ENCODE assay signal across 20 mouse cellular contexts in the genomic region with DNA sequence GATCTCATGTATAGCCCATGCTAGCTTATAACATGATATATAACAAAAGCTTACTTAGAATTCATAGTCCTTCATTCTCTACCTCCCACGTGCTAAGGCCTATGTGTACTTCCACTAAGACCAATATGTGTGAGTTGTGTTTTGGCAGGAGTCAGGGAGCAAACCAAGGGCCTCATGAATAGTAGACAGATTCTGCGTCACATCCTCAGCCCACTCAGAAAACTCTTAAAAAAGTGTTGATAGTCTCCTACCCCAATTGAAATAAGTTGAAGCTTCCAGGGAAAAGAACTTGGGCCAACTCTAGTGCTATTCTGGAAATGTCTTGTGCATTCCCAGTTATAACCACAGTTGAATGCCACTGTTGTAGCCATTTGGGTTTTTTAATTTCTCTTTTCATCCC. TPM values are rescaled to one million over a fixed set of nuclear protein-coding genes. Genes with fewer than 3 reads are reported as not detected.
"Had no signal": no experiment of that assay in that cellular context is flagged by ENCODE, and none has a peak within 500 bp of the region (broad histone marks: within the 10 kb centered on the region; RNA-seq: fewer than 3 reads in every experiment).

No protein-coding gene starts in this region.

- H3K4me3 ChIP-seq: midbrain, embryonic 10.5 days; midbrain, embryonic 13.5 days; midbrain, embryonic 15.5 days; myocyte; neural tube, embryonic 13.5 days; neural tube, embryonic 15.5 days had no signal

- H3K27ac ChIP-seq: midbrain, embryonic 10.5 days; midbrain, embryonic 13.5 days; midbrain, embryonic 15.5 days; neural tube, embryonic 13.5 days; neural tube, embryonic 15.5 days had no signal

- ATAC-seq: liver, postnatal 0 days; midbrain, embryonic 13.5 days; midbrain, embryonic 15.5 days had no signal

- DNase-seq: liver, postnatal 0 days; lung, embryonic 14.5 days; lung, postnatal 10 days; lung, postnatal 4 days; retina, postnatal 1 day; right cerebral cortex, adult 18-20 months; right cerebral cortex, postnatal 25 days; right cerebral cortex, postnatal 4 days; spleen, adult 18-20 months; thymus, adult 18-20 months; thymus, postnatal 14 days; thymus, postnatal 36 days had no signal

RNA-seq across cellular contexts. Expression of gene Myo5c, which starts 29.8 kb away (rescaled TPM):
- total RNA-seq: megakaryocyte, adult 5-6 weeks; megakaryocyte-erythroid progenitor cell, adult 5-6 weeks had no signal
